Mouse (Mus musculus) G1E (cell line): ENCODE measurements around the gene 1810010D01Rik. TPM values are rescaled to one million over a fixed set of nuclear protein-coding genes. Genes with fewer than 3 reads are reported as not detected.
A peak's percentile ranks its signal among the peaks of the same experiment; 100 is the strongest.

Source experiments
- ATAC-seq: 2 replicates; pipeline ENCODE4 v1.8.0; 2016; ENCODE audit warnings: mild to moderate bottlenecking; ENCODE audit not compliant: insufficient number of reproducible peaks, poor library complexity, low FRiP score, severe bottlenecking; ENCODE audit errors: extremely low read depth
- DNase-seq: peaks from one replicate; pipeline ENCODE4 v3.0.0; 2012; ENCODE audit warnings: low spot score
- H3K27me3 ChIP-seq: 2 replicates; pipeline ENCODE4 v1.6.1; 2012; ENCODE audit warnings: mild to moderate bottlenecking, low read length, inconsistent platforms; ENCODE audit not compliant: insufficient read depth
- H3K36me3 ChIP-seq: replicated peaks from 2 replicates; pipeline ENCODE3; 2012; ENCODE audit warnings: mild to moderate bottlenecking, inconsistent platforms
- H3K4me1 ChIP-seq: 2 replicates; pipeline ENCODE4 v1.6.1; 2012; ENCODE audit warnings: low read depth, low read length, inconsistent platforms, mixed read lengths; ENCODE audit not compliant: insufficient read depth
- H3K4me3 ChIP-seq: 2 replicates; pipeline ENCODE4 v1.5.1; 2012; ENCODE audit warnings: low read depth, mild to moderate bottlenecking, inconsistent platforms, low read length, moderate library complexity, mixed read lengths
- H3K9me3 ChIP-seq: replicated peaks from 2 replicates; pipeline ENCODE4 v1.6.1; 2012; ENCODE audit warnings: inconsistent platforms
- CTCF ChIP-seq: IDR thresholded peaks from 2 replicates; pipeline ENCODE4 v1.5.1; 2012; ENCODE audit warnings: low read depth, low read length, inconsistent platforms, mixed read lengths
- GATA1 ChIP-seq: IDR thresholded peaks from 2 replicates; pipeline ENCODE4 v1.6.1; 2012; ENCODE audit warnings: borderline replicate concordance, low read length, inconsistent platforms, mixed read lengths
- GATA2 ChIP-seq: IDR thresholded peaks from 2 replicates; pipeline ENCODE4 v1.6.1; 2012; ENCODE audit warnings: low read depth, low read length, inconsistent platforms, borderline replicate concordance
- POLR2AphosphoS5 ChIP-seq: IDR thresholded peaks from 2 replicates; pipeline ENCODE4 v1.6.1; 2012; ENCODE audit warnings: low read depth, low read length, inconsistent platforms; ENCODE audit not compliant: insufficient replicate concordance
- TAL1 ChIP-seq: conservative IDR thresholded peaks from 2 replicates; pipeline ENCODE4 v1.6.1; 2012; ENCODE audit warnings: low read depth, low read length, inconsistent platforms, mixed read lengths
- polyA plus RNA-seq: library from polyadenylated mRNA; stranded (reverse); fragments of >175 nt; gene quantifications from 2 replicates; pipeline ENCODE4 v1.2.3, GENCODE M21; 2012
- total RNA-seq, 2 experiments: library from RNA; stranded (forward) in 1 of 2; stranded (reverse) in 1 of 2; fragments of 200-1000 nt in 1 of 2; fragments of >200 nt in 1 of 2; fragmentation: Nextera tagmentation in 1 of 2; gene quantifications; 2 replicates each; pipeline ENCODE4 v1.2.3; 2014 to 2017

1810010D01Rik gene
- not detected in 2 replicates for total RNA-seq (2014; fragmentation: Nextera tagmentation)
- not detected in 2 replicates for total RNA-seq (2017)
- not detected in 2 replicates for polyA plus RNA-seq

DNA sequence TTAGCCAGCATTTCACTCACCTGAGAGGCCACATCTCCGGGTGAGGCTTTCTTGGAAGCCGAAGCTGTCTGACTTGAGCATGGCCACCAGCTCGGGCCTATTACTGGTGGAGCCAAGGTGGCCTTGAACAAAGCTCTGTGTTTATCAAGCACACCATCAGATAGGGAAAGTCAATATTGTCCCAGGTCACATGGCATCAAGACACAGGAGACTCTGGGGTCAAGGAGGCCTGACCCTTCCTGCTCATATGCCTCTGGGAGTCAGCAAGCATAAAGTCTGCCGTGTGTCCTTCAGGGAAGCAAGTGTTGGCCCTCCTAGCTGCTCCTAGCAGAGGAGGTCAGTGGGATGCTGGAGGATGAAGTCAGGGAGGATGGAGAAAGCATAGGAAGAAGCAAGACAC is at the start of gene 1810010D01Rik:
TSS of gene 1810010D01Rik (minus strand) at position 114 of the 400 bp plus-strand sequence.
- ATAC-seq (no peak), DNase-seq (no peak)
- H3K36me3 ChIP-seq: no peaks in the 10 kb centered on the region
- H3K4me3 ChIP-seq: no peak within 1 kb of the TSS
- H3K9me3 ChIP-seq: no peaks in the 10 kb centered on the region
- peaks cover 15% of the 10 kb centered on the region for H3K27me3 ChIP-seq
- H3K4me1 ChIP-seq: no peaks in the 10 kb centered on the region
- TF ChIP-seq GATA1: no peak
- no peak for TF ChIP-seq CTCF
- TF ChIP-seq GATA2: no peak
- TF ChIP-seq TAL1: no peak
- TF ChIP-seq POLR2AphosphoS5: no peak

DNA sequence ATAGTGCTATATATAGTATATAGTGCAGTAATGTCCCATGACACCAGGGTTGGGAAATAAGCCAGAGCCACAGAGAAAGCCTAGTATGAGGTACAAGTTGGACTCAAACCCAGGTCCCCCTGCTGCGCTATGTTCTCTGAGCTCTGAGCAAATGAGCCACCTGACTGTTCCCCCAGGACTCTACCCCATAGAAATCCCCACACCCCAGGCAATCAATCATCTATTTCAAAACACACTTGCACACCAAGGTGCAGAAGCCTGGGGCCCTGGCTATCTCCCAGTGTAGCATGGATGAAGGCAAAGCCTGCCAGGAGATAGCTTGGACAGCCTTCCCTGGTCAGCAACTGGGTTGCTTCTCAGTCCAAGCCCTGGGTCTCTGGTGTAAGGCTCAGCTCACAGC is 48.2 kb upstream of the 1810010D01Rik start:
- Histone ChIP-seq H3K27me3 (peaks cover 2% of the 10 kb centered on the region; the same call in 1 of the 2 replicates), H3K9me3 (no peaks in the 10 kb centered on the region), H3K36me3 (peaks cover 55% of the 10 kb centered on the region), H3K4me1 (no peaks in the 10 kb centered on the region; the same call in 1 of the 2 replicates), H3K4me3 (no peak overlapping the region)
- TF ChIP-seq TAL1 (no peak), CTCF (no peak), GATA2 (no peak), POLR2AphosphoS5 (no peak), GATA1 (no peak)
- ATAC-seq (no peak), DNase-seq (no peak)

DNA sequence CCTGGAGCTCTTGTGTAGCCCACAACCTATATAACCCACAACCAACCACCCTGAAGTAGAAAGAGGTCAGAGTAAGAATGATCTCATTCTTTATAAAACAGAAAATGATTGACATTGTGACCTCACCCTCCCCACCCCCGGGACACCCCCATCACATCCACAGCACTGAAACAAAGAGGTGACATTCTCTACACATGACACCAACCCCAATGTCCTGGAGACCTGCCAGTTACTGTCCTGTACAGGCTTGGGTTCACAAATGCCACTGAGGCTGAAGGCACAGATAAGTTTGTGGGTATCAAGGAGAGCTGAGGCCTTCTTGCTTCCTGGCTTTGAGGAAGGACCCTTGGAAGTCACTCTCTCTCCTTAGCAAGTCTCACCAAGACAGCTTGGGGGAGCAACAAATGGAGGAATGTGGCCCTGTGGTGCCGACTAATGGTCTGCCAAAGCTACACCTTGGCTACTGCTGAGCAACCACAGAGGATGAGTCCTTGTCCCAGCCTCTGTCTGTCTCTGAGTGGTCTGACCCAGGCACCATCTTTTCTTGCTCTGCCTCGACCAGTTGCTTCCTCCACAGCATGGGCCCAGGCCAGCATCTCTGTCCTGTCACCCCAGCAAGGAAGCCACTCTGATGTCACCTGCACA is 46.2 kb upstream of the 1810010D01Rik start:
- Histone ChIP-seq H3K4me3 (no peak overlapping the region), H3K27me3 (peaks cover 9% of the 10 kb centered on the region; the same call in 1 of the 2 replicates), H3K9me3 (no peaks in the 10 kb centered on the region), H3K36me3 (peaks cover 35% of the 10 kb centered on the region), H3K4me1 (no peaks in the 10 kb centered on the region; the same call in 1 of the 2 replicates)
- ATAC-seq (no peak), DNase-seq (no peak)
- no peak for TF ChIP-seq TAL1
- no peak for TF ChIP-seq GATA1
- TF ChIP-seq GATA2: no peak
- no peak for TF ChIP-seq CTCF
- TF ChIP-seq POLR2AphosphoS5: no peak

DNA sequence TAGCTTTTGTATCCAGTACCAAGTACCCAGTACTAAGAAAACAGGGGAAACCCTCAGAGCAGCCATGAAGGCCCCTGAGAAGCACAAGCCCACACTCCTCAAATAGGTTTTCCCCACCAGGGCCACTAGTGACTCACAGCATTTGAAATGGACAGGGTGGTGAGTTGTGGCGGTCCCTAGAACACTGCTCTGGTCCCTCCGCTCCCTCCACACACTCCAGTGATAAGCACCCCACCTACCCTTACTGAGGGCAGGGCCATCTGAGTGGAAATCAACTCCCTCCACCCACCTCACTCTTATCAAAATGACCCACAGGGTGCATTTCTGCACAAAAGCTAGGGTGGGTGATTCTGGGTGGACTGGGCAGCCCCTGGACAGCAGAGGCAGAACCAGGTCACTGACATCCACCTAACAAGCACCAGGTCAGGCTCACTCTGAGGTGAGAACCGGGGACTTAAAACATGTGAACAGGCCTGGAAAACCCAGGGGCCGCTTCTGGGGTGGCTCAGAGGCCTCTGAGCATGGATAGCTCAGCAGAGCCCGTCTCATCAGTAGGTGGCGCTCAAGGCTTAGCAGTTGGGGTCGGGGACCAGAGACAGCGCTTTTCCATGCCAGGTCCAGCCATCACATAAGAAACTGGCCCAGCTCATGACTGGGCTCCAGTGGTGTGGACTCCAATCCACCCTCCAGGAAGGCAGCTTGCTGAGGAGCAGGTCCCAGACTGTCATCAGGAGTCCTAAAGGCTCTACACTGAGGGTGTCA is 45.0 kb upstream of the 1810010D01Rik start:
- DNase-seq (peak; percentile 73), ATAC-seq (peak; percentile 57)
- Histone ChIP-seq H3K27me3 (peaks cover 17% of the 10 kb centered on the region; the same call in 1 of the 2 replicates), H3K9me3 (no peaks in the 10 kb centered on the region), H3K36me3 (peaks cover 27% of the 10 kb centered on the region), H3K4me3 (no peak overlapping the region), H3K4me1 (no peaks in the 10 kb centered on the region; the same call in 1 of the 2 replicates)
- TF ChIP-seq CTCF (peak; percentile 40; the same call in 1 of the 2 replicates), POLR2AphosphoS5 (no peak)

DNA sequence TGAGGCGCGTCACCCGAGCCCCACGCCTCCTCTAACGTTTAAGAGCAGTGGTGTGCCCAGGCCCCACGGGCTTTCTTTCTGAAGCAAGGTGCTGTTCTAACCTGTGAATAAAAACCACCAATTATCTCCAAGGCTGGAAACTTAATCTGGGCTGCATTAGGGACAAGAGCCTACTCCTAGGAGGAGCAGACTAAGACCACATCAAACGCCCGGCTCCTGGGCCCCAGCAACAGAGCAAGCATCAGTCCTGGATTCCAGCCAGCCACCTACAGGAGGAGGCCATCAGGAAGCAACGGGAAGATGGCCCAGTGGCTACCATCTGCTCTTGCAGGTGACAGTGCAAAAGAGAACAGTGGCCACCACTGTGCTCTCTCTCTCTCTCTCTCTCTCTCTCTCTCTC is 42.3 kb upstream of the 1810010D01Rik start:
- Histone ChIP-seq H3K9me3 (no peaks in the 10 kb centered on the region), H3K4me1 (no peaks in the 10 kb centered on the region), H3K36me3 (peaks cover 9% of the 10 kb centered on the region), H3K27me3 (peaks cover 17% of the 10 kb centered on the region; the same call in 1 of the 2 replicates), H3K4me3 (no peak overlapping the region)
- ATAC-seq (no peak), DNase-seq (no peak)
- TF ChIP-seq GATA2: no peak
- no peak for TF ChIP-seq CTCF
- no peak for TF ChIP-seq GATA1

DNA sequence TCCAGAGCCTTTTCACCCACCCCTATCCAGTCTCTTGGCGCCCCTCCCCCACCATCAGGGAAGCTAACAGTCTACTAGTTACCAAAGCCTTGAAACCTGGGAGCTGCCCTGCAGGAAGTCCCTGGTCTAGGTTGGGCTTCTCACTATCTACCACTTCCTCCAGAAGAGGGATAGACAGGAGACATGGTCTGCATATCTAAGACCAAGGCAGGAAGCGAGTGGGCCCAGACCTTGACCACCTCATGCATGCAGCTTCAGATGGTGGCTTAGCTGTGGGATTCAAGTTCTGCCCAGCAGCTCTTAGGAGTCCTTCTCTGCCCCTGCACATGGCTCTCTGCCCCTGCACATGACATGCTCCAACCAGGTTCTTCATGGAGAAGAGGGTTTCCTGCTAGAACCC is 41.0 kb upstream of the 1810010D01Rik start:
- no peak overlapping the region for H3K4me3 ChIP-seq
- H3K27me3 ChIP-seq: peaks cover 19% of the 10 kb centered on the region
- no peak for TF ChIP-seq GATA2
- no peak for TF ChIP-seq GATA1
- no peak for TF ChIP-seq TAL1
- no peak for TF ChIP-seq POLR2AphosphoS5
- TF ChIP-seq CTCF: no peak
- no peaks in the 10 kb centered on the region for H3K36me3 ChIP-seq
- H3K9me3 ChIP-seq: no peaks in the 10 kb centered on the region
- no peak for ATAC-seq
- no peak for DNase-seq
- H3K4me1 ChIP-seq: no peaks in the 10 kb centered on the region
